Mouse (Mus musculus): ENCODE data around the gene Nap1l5. TPM values are rescaled to one million over a fixed set of nuclear protein-coding genes. Genes with fewer than 3 reads are reported as not detected.

Nap1l5 gene
- polyA plus RNA-seq, 1 experiment from 2014 or later = 0.83 TPM

DNA sequence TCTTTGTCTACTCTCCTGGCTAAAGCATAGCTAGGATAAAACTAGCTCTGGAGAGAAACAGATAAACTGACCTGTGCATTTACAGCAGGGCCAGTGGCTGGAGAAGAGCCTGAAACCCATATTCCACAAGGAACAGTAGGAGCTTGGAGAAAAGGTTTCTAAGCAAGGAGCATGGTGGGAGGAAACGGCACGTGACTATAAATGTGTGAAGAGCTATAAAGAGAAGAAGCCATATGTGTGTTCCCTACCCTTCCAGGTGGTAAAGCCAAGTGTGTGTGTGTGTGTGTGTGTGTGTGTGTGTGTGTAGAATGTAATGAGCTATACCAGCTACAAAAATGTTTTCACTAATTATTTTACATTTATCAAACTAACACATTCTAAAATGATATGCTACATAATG, 35.4 kb upstream of the Nap1l5 start:
- Histone ChIP-seq H3K9me3 (replicated peaks; ENCODE audit: low read length) (no peaks in the 10 kb centered on the region), H3K4me1 (replicated peaks; ENCODE audit: insufficient read depth, low read length) (no peaks in the 10 kb centered on the region), H3K4me3 (replicated peaks; ENCODE audit: low read depth, low read length) (no peak overlapping the region), H3K4me2 (ENCODE audit: low read length) (no peak overlapping the region), H3K27me3 (ENCODE audit: insufficient read depth, low read length) (no peaks in the 10 kb centered on the region), H3K36me3 (ENCODE audit: insufficient read depth, low read length) (no peaks in the 10 kb centered on the region), H3K9ac (ENCODE audit: low read depth, low read length) (no peak overlapping the region), H3K27ac (no peak overlapping the region)
- TF ChIP-seq CTCF (IDR thresholded peaks at IDR 0.05; ENCODE audit: low read depth) = no peak
- ATAC-seq (replicated peaks; ENCODE audit: low FRiP score, low read depth) = no peak
- no peak for DNase-seq (ENCODE audit: low spot score)
- WGBS = 85% methylated on average over 2 of the region's 2 CpGs

DNA sequence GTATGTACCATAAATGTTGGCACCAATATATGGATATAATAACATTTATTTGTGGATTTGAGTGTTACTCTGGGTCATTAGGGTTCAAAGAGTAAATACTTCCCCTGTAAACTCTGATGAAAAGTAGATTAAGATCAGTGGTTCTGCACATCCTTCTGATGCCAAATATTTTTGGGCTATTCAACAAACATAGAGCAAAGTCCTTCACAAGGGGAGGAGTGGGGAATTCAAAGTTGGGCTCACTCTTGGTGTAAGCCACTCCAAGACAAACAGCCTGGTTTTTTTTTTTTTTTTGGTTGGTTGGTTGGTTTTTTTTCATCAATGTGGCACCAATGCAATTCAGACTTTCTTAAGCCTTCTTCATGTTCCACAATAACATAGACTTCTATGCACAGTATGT, 30.9 kb upstream of the Nap1l5 start:
- no peak overlapping the region for H3K27ac ChIP-seq
- H3K9ac ChIP-seq (ENCODE audit: low read depth, low read length) = no peak overlapping the region
- H3K9me3 ChIP-seq (replicated peaks; ENCODE audit: low read length) = no peaks in the 10 kb centered on the region
- H3K27me3 ChIP-seq (ENCODE audit: insufficient read depth, low read length) = no peaks in the 10 kb centered on the region
- DNase-seq (ENCODE audit: low spot score) (no peak), ATAC-seq (replicated peaks; ENCODE audit: low FRiP score, low read depth) (no peak)
- H3K4me1 ChIP-seq (replicated peaks; ENCODE audit: insufficient read depth, low read length) = no peaks in the 10 kb centered on the region
- no peak overlapping the region for H3K4me2 ChIP-seq (ENCODE audit: low read length)
- TF ChIP-seq CTCF (IDR thresholded peaks at IDR 0.05; ENCODE audit: low read depth) = no peak
- H3K36me3 ChIP-seq (ENCODE audit: insufficient read depth, low read length) = peaks cover 4% of the 10 kb centered on the region; the same call in 1 of the 2 replicates
- H3K4me3 ChIP-seq (replicated peaks; ENCODE audit: low read depth, low read length) = no peak overlapping the region

DNA sequence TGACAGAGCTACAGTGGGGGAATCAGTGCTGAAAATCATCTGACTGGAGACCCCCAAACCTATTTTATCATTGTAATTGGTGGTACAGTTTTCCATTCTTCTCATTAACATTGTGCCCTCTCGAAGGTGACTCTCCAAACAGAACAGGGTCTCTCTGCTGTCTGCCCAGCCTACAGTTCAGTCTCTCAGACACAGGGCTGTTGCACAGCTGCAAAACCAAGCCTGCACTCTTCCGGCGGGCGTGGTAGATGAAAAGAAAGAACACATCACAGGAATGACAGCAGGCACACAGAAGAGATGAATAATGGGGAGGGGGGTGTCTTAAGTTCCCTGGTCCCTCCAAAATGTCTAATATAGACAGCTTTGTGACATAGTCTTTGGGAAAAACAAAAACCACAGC, 27.3 kb upstream of the Nap1l5 start:
- Histone ChIP-seq H3K4me2 (ENCODE audit: low read length) (no peak overlapping the region), H3K9ac (ENCODE audit: low read depth, low read length) (no peak overlapping the region), H3K4me3 (replicated peaks; ENCODE audit: low read depth, low read length) (no peak overlapping the region), H3K36me3 (ENCODE audit: insufficient read depth, low read length) (peaks cover 4% of the 10 kb centered on the region; the same call in 1 of the 2 replicates), H3K4me1 (replicated peaks; ENCODE audit: insufficient read depth, low read length) (no peaks in the 10 kb centered on the region), H3K27me3 (ENCODE audit: insufficient read depth, low read length) (no peaks in the 10 kb centered on the region), H3K9me3 (replicated peaks; ENCODE audit: low read length) (no peaks in the 10 kb centered on the region), H3K27ac (no peak overlapping the region)
- TF ChIP-seq CTCF (IDR thresholded peaks at IDR 0.05; ENCODE audit: low read depth) = no peak
- WGBS = 80% methylated on average over 4 of the region's 4 CpGs
- DNase-seq (ENCODE audit: low spot score) (no peak), ATAC-seq (replicated peaks; ENCODE audit: low FRiP score, low read depth) (no peak)

DNA sequence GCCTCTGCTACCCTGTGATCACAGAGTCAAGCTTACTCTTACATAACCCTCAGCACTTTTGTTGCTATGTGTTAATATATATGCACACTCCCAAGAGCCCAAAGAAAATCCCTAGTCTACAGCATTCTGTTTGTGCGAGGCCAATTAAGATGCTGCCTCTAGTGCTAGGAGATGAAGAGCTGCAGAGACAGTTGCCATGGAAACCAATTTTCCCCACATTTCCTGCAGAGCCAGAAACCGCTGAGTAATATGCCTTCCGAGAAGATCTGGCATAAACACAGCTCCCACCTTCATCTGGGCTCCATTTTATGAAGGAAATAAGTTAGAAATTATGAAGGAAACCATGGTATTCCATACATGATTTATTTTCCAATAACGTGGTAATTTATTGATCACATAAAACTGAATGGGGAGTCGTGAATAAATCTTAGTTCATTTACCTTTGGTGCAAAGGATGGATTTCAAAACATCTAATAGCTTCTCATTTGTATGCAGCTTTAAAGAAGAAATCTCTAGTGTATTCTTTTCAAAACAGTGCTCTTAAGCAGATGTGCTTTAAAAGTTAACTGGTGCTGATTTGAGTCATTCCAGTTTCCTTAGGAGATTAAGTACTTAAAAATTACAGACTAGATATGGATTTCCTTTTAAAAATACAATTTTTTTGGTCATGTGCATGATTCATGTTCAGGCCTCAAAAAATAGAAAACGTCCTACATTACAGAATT, 26.5 kb upstream of the Nap1l5 start:
- WGBS = 44% methylated on average over 6 of the region's 6 CpGs
- no peak for ATAC-seq (replicated peaks; ENCODE audit: low FRiP score, low read depth)
- H3K4me1 ChIP-seq (replicated peaks; ENCODE audit: insufficient read depth, low read length) = no peaks in the 10 kb centered on the region
- no peak for DNase-seq (ENCODE audit: low spot score)
- no peak for TF ChIP-seq CTCF (IDR thresholded peaks at IDR 0.05; ENCODE audit: low read depth)
- no peak overlapping the region for H3K9ac ChIP-seq (ENCODE audit: low read depth, low read length)
- H3K27ac ChIP-seq = no peak overlapping the region
- no peak overlapping the region for H3K4me2 ChIP-seq (ENCODE audit: low read length)
- no peaks in the 10 kb centered on the region for H3K9me3 ChIP-seq (replicated peaks; ENCODE audit: low read length)
- H3K36me3 ChIP-seq (ENCODE audit: insufficient read depth, low read length) = peaks cover 4% of the 10 kb centered on the region; the same call in 1 of the 2 replicates
- no peak overlapping the region for H3K4me3 ChIP-seq (replicated peaks; ENCODE audit: low read depth, low read length)
- no peaks in the 10 kb centered on the region for H3K27me3 ChIP-seq (ENCODE audit: insufficient read depth, low read length)

DNA sequence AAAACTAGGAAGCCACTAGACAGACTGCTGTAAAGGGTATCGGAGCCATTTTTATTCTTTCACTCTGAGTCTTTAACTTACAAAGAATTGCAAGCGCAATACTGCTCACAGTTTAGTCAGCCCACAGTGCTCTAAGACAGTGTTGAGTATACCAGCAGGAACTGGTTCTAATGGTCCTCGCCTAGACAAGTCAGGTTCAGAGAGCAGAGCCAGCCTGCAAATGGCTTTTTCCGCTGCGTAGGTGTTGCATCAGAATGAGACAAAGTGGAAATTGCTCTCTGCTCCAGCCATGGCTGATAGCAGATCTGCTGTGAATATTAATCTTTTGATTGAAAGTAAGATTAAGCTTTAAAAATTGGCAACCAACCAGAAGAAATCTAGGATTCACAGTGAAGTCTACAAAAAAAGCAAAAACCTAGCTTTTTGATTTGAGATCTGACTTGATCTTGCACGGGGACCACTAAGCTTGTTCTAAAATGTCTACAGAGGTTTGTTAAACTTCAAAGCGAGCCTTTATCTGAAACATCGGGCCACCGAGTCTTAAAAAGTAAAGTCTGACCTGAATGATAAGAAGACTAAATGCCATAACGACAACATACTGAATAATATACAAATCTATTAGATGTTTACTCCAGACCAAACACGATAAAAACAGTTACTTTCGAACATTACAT, 25.8 kb upstream of the Nap1l5 start:
- Histone ChIP-seq H3K36me3 (ENCODE audit: insufficient read depth, low read length) (peaks cover 4% of the 10 kb centered on the region; the same call in 1 of the 2 replicates), H3K9ac (ENCODE audit: low read depth, low read length) (no peak overlapping the region), H3K4me1 (replicated peaks; ENCODE audit: insufficient read depth, low read length) (no peaks in the 10 kb centered on the region), H3K27me3 (ENCODE audit: insufficient read depth, low read length) (no peaks in the 10 kb centered on the region), H3K4me3 (replicated peaks; ENCODE audit: low read depth, low read length) (no peak overlapping the region), H3K27ac (no peak overlapping the region), H3K9me3 (replicated peaks; ENCODE audit: low read length) (no peaks in the 10 kb centered on the region), H3K4me2 (ENCODE audit: low read length) (no peak overlapping the region)
- 80% methylated on average over 12 of the region's 12 CpGs for WGBS
- no peak for DNase-seq (ENCODE audit: low spot score)
- no peak for TF ChIP-seq CTCF (IDR thresholded peaks at IDR 0.05; ENCODE audit: low read depth)
- ATAC-seq (replicated peaks; ENCODE audit: low FRiP score, low read depth) = no peak

DNA sequence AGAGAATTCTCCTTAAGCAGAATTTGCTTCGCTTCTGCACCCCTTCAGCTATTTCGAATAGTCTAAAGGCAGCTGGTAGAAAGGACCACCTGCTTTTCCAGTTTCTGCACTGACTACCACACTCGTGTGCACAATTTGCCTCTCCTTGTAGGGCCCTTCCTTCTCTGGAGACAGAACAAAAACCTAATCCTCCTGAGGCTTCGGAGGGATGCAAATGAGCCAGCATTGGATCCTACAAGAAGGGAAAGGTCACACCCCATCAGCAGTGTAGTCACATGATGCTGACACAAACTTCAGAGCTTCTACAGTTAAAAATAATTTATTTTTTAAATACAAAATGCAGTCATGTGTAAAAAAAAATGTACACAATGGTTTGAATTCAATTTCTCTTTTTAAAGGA, 24.3 kb upstream of the Nap1l5 start:
- no peaks in the 10 kb centered on the region for H3K9me3 ChIP-seq (replicated peaks; ENCODE audit: low read length)
- H3K27ac ChIP-seq = no peak overlapping the region
- H3K4me1 ChIP-seq (replicated peaks; ENCODE audit: insufficient read depth, low read length) = no peaks in the 10 kb centered on the region
- ATAC-seq (replicated peaks; ENCODE audit: low FRiP score, low read depth) (no peak), DNase-seq (ENCODE audit: low spot score) (no peak)
- no peak overlapping the region for H3K4me3 ChIP-seq (replicated peaks; ENCODE audit: low read depth, low read length)
- no peak for TF ChIP-seq CTCF (IDR thresholded peaks at IDR 0.05; ENCODE audit: low read depth)
- no peaks in the 10 kb centered on the region for H3K27me3 ChIP-seq (ENCODE audit: insufficient read depth, low read length)
- no peak overlapping the region for H3K4me2 ChIP-seq (ENCODE audit: low read length)
- H3K9ac ChIP-seq (ENCODE audit: low read depth, low read length) = no peak overlapping the region
- 86% methylated on average over 4 of the region's 4 CpGs for WGBS
- peaks cover 4% of the 10 kb centered on the region; the same call in 1 of the 2 replicates for H3K36me3 ChIP-seq (ENCODE audit: insufficient read depth, low read length)
